Mouse (Mus musculus) adrenal gland, adult 10 weeks (tissue): Measurements from ENCODE around the gene 3110082I17Rik. TPM values are rescaled to one million over a fixed set of nuclear protein-coding genes. Genes with fewer than 3 reads are reported as not detected.

Experiments
- polyA plus RNA-seq: library from polyadenylated mRNA; stranded (reverse); fragments of 350-450 nt; fragmentation: Illumina TruSeq; extraction: RNeasy Lipid Tissue Mini Kit (QIAGEN cat#74804); gene quantifications from one replicate; pipeline ENCODE4 v1.2.3, GENCODE M21; 2014; ENCODE audit warnings: low read depth, low replicate concordance

The 3110082I17Rik gene
- 0.99 TPM for polyA plus RNA-seq

DNA sequence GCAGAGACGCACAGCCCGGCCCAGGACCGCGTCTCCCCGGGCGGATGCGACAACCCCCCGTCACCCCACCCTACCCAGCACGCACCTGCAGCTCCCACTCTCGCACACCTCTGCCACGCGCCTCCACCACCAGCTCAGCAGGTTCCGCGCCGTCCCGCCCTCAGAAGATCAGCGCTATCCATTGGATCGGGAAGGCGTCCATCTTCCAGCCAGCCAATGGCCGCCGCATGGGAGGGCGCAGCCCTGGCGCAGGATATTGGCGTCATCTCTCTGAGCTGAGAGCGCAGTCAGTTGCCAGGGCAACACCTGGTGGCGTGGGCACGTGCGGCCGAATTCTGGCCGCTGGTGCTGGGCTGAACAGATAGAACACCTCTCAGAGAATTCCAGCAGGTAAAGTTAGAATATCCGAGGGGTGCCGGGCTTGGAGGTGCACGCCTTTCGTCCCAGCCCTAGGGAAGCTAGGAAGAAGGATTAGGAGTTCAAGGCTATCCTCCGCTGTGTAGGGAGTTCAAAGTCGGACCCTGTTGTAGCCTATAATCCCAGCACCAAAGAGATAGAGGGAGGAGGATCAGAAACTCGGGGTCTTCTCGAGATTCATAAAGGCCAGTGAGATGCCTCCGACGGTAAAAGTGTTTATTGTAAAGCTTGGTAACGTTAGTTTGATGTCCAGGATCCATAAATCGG, at the start of gene 3110082I17Rik:
3110082I17Rik (minus strand) TSS at position 144 of the 684 bp plus-strand sequence.

DNA sequence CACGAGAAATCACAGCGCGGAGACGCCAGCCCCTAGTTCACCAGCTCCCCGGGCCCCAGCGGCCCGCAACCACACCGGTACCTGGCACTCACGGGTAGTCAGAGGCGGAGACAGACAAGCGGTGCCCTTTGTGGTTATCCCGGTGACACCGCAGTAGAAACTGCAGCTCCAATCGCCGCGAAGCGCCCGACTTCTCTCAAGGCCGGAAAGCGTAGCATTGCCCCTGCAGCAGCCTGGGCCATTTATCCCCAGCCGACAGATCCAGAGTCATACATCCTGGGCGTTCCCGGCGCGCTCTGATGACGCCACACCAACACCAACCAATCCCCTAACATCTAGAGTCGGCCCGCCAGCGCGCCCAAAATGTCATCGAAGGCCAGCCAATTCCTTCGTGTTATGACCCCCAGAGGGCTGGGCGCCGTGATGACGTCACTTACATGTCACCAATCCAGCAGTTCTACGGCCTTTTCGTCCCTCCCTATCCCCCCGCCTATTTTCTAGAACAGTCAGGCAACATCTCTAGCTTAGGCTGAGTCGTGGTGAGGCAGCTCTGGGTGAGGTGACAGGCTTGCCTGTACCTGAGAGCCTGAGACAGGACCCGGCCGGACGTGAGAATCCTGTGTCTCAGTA, 24.0 kb upstream of the 3110082I17Rik start, which contains the start of gene Zfand2a:
Zfand2a (minus strand) TSS at position 365 of the 630 bp plus-strand sequence.

DNA sequence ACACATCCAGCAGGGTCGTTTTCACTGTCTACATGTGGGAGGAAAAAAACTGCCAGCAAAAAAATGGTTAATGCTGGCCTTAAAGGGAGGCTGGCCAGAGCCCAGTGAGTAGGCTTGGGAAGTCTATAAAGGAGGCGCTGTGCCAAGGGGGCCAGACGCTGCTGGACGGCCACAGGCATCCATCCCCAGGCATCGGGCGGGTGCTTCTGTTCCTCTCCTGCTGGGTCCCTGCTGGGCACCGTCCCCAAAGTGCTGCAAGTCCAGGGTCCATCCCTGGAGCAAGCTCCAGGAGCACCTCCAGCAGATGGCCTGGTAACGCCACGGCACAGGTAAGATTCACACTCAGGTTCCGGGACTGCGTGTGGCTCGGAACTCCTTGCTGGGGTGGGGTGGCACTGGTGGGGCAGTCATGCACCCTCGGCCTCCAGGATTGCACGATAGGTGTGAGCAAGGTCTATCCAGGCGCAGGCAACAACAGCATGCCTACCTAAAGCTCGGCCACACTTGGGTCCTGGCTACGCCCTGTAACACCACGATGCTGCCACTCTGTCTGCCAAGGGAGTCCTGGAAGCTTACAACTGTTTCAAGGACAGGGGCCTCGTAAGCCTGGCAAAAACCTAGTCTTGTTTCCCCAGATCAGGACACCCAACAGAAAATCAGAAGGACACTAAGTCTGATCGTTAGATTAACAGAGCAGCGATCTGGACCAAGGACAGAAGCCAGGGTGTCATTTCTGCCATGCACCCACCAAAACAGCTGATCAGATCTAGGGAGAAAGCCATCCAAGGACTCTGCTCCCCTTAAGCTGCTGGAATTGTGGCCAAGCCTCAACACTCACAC, 37.1 kb downstream of the 3110082I17Rik start, which contains the start of gene Gper1:
Gper1 (plus strand) TSS at position 126 of the 840 bp plus-strand sequence.

DNA sequence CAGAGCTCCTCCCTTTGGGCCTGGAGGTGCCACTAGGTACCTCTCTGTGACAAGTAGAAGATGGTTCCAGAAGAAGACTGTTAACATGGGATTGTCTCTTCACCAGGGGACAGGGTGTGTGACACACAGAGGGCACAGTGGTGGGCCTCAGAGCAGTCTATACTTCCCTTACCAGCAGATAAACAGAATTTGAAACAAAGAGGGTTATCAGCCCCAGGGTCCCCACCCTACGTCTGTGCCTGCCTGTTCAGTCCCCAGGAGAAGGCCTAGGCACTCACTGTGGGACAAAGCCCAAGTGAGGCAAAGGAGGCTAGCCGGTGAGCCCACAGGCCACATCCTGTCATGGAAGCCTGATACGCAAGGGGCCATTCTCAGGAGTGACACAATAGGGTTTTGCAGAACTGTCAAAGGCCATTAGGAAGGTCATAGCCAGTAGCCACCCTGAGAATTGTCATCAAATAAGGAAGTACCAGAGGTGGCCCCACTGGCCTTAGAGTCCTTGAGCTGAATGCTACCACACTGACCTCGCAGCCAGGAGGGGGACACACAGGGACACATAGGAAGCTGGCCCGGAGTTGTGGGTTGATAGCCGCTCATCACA, 55.4 kb downstream of the 3110082I17Rik start, which contains the start of gene C130050O18Rik:
C130050O18Rik (plus strand) TSS at position 480 of the 601 bp plus-strand sequence.

DNA sequence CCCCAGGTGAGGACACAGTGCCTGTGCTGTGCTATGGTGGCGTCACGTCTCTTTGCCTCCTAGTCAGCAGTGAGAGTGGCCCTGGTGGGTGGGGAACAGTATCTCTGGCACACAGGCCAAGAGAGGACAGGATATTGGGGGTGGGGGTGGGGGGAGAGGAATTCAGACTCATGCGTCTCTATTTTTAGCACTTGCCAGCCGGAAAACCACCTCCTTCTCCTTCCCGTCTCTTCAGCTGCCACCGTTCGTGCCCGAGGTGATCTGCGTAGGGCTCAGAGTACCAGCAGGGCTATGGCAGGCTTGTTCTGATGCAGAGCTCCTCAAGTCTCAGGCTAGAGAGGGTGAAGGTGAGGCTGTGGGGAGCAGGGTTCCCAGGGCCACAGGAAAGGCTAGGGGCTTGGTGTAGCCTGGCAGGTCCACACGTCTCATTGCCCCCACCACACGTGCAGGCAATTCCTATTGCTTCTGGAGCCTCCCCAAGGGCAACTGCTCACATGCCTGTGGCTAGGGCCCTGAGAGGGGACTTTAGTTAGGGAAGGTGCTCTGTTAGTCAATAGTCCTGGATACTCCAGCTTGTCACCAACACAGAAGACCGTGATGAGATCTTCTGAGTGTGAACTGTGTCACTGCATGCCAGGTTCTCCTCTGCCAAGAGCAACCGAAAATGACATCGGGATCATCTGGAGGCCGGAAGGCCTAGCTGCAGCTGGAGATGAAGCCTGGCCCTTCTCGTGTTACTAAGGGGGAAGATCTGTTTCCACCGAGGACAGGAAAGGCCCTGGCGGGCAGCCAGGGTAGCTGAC, 82.7 kb downstream of the 3110082I17Rik start, which contains the start of gene Gpr146:
Gpr146 (plus strand) TSS at position 230 of the 803 bp plus-strand sequence.

DNA sequence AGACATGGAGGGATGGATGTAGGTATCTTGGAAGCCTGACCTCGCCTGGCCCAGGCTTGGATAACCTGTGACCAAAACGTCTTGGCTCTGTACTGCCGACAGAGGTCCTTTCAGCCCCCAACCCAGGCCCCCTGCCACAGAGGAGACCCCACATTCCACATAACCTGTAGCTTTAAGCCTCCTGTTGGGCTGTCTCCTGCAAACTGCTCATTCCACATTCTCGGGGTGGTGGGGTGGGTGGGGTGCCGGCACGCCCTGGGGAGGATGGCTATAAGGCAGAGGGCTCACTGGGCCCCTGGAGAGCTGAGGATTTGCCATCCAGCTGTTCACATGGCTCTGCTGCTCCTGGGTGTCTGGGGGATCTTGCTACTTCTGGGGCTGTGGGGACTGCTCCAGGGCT, 108.0 kb downstream of the 3110082I17Rik start, which contains the start of gene Cyp2w1:
Cyp2w1 (plus strand) TSS at position 301 of the 400 bp plus-strand sequence.

DNA sequence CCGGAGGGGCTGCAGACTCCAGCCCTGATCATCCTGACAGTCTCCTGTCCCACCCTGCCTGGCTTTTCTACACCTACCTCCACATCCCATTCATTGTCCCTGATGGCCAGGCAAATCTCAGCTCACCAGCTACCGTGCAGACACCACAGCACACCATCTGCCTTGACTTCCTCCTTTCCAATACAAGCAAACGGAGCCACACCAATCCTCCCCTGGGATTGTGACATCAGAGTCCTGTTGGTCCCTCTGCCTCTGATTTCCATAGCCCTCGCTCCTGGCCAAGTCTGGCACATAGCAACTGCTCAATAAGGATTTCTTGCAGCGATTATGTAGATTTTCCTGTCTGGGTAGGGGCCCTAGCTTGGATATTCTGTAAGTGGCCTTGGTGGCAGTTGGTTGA, 109.2 kb downstream of the 3110082I17Rik start, which contains the start of gene Cox19:
Cox19 (minus strand) TSS at position 285 of the 400 bp plus-strand sequence.

DNA sequence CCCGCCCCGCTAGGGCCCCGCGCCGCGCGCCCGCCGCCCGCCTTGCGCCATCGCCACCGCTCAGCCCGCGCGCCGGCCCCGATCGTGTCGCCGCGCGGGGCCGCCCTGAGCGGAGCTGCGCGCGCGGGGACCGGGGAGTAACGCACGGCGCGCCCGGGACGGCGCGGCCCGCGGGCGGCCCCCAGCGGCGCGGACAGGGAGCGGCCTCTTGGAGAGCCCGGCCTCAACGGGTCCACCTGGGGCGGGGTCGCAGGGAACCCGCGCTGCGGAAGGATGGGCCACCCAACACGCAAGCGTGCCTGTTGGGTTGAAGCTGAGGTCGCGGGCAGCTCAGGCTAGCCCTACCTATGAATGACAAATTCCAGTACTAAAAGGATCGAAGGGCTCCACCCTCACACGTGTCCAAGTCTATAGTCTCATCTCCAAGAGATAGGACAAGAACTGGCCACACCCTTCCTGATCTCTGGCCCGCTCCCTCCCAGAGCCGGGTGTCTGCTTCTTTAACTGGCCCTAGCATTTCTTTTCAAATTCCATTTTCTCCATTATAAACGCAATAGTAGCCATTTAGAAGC, 134.8 kb downstream of the 3110082I17Rik start, which contains the start of gene Adap1:
Adap1 (minus strand) TSS at position 228 of the 572 bp plus-strand sequence.

Other genes with a start within 250 kb of the 3110082I17Rik start
- gene Get4, start 208.2 kb downstream of the 3110082I17Rik start, polyA plus RNA-seq, result 19.6 TPM
- gene Adap1, start 134.9 kb downstream of the 3110082I17Rik start, polyA plus RNA-seq, result not detected
- 20.6 TPM for gene Cox19, start 109.1 kb downstream of the 3110082I17Rik start, polyA plus RNA-seq
- not detected for gene Cyp2w1, start 107.9 kb downstream of the 3110082I17Rik start, polyA plus RNA-seq
- 4.9 TPM for gene Gpr146, start 82.8 kb downstream of the 3110082I17Rik start, polyA plus RNA-seq
- not detected for gene C130050O18Rik, start 55.2 kb downstream of the 3110082I17Rik start, polyA plus RNA-seq
- not detected for gene Gper1, start 37.4 kb downstream of the 3110082I17Rik start, polyA plus RNA-seq
- gene Zfand2a, start 24.0 kb upstream of the 3110082I17Rik start, polyA plus RNA-seq, result 31.7 TPM
- gene Uncx, start 83.0 kb upstream of the 3110082I17Rik start, polyA plus RNA-seq, result not detected